Mouse (Mus musculus) megakaryocyte progenitor cell, adult 5-6 weeks (primary cell): Measurements from ENCODE around the gene Gm11213. TPM values are rescaled to one million over a fixed set of nuclear protein-coding genes. Genes with fewer than 3 reads are reported as not detected.
A peak's percentile ranks its signal among the peaks of the same experiment; 100 is the strongest.

Experiments
- ATAC-seq: replicated peaks from 2 replicates; pipeline ENCODE4 v1.8.0; 2016; ENCODE audit warnings: mild to moderate bottlenecking, moderate TSS enrichment, inconsistent platforms; ENCODE audit not compliant: poor library complexity
- total RNA-seq, 2 experiments: library from RNA; stranded (forward) in 1 of 2; stranded (reverse) in 1 of 2; fragments of 157-497, 149-512 nt in 1 of 2; fragments of 200-1000 nt in 1 of 2; gene quantifications; 2 replicates each; pipeline versions ENCODE4 v1.2.3 to v1.2.4; 2015 to 2017

Gene Gm11213
- total RNA-seq, 2 experiments from 2014 or later = not detected

GRCm38 (mm10) chr4:63582580-63582979 is 22.5 kb downstream of the Gm11213 start:
- ATAC-seq = no peak

- no peak for ATAC-seq
Measured at GRCm38 (mm10) chr4:63580078-63580477, 25.0 kb downstream of the Gm11213 start.

- no peak for ATAC-seq
Measured at GRCm38 (mm10) chr4:63579649-63580048, 25.4 kb downstream of the Gm11213 start.

- peak; percentile 94 for ATAC-seq
Measured at GRCm38 (mm10) chr4:63572621-63573020, 32.4 kb downstream of the Gm11213 start.

- ATAC-seq = no peak
Measured at GRCm38 (mm10) chr4:63570208-63570781, 34.8 kb downstream of the Gm11213 start.

GRCm38 (mm10) chr4:63569322-63569721 is 35.7 kb downstream of the Gm11213 start:
- ATAC-seq = no peak

- no peak for ATAC-seq
Measured at GRCm38 (mm10) chr4:63567712-63568390, 37.2 kb downstream of the Gm11213 start.

GRCm38 (mm10) chr4:63562742-63563141 is 42.3 kb downstream of the Gm11213 start:
- no peak for ATAC-seq

GRCm38 (mm10) chr4:63561861-63562675 is 43.0 kb downstream of the Gm11213 start:
- peak; percentile 32 for ATAC-seq

GRCm38 (mm10) chr4:63560079-63560478 is 45.0 kb downstream of the Gm11213 start:
- ATAC-seq = peak; percentile 24

- ATAC-seq = no peak
Measured at GRCm38 (mm10) chr4:63559127-63559697, 45.8 kb downstream of the Gm11213 start.

- ATAC-seq = peak; percentile 33
Measured at GRCm38 (mm10) chr4:63558407-63559081, 46.5 kb downstream of the Gm11213 start, which contains the start of gene Tmem268. Gene Tmem268, plus strand, starts transcription at chr4:63558781.

- 0 out of 2 replicates have a peak, but pooled peaks have one; percentile 9 for ATAC-seq
Measured at GRCm38 (mm10) chr4:63557124-63558059, 47.7 kb downstream of the Gm11213 start.

- ATAC-seq = no peak
Measured at GRCm38 (mm10) chr4:63556665-63557064, 48.4 kb downstream of the Gm11213 start.

GRCm38 (mm10) chr4:63555111-63555510 is 50.0 kb downstream of the Gm11213 start:
- no peak for ATAC-seq

- ATAC-seq = no peak
Measured at GRCm38 (mm10) chr4:63554616-63555015, 50.4 kb downstream of the Gm11213 start.

GRCm38 (mm10) chr4:63553789-63554576 is 51.1 kb downstream of the Gm11213 start:
- peak; percentile 71 for ATAC-seq

- no peak for ATAC-seq
Measured at GRCm38 (mm10) chr4:63552865-63553264, 52.2 kb downstream of the Gm11213 start.

- ATAC-seq = no peak
Measured at GRCm38 (mm10) chr4:63550908-63551307, 54.2 kb downstream of the Gm11213 start.
